In the genomic region with DNA sequence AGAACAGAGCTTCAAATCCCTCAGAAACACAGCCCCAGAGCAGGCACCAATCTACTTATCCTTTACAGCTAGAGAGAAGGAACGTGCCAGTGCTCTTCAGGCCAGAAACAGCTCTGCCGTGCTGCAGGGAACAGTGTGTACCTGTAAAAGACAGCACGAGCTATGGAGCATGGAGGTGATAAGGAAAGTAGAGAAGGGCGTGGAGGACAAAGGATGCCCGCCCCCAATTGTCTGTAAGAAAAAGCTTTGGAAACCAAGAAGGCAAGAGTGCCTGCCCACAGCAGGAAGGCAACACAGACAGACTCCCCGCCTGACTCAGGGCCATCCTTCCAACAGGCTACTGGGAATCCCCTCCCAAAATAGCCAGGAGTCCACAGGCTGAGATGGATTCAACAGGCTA, we compare ENCODE assay signal across 13 mouse cellular contexts.
DNase-seq lines count a peak whose midpoint lies in the region; ATAC-seq and TF ChIP-seq lines count a peak whose summit lies in the region.
"Had no signal": no experiment of that assay in that cellular context is flagged by ENCODE, and none has a peak within 500 bp of the region (broad histone marks: within the 10 kb centered on the region; RNA-seq: fewer than 3 reads in every experiment).

No protein-coding gene starts in this region.

- DNase-seq in midbrain, postnatal 0 days (ENCODE audit: low spot score), result no peak
- DNase-seq in heart, adult 11 months, result peak; percentile 96
- peak; percentile 54 for DNase-seq in lung, postnatal 25 days (ENCODE audit: low spot score)
- DNase-seq in embryo, embryonic 9.5 days (ENCODE audit: extremely low spot score), result no peak
- DNase-seq in left cerebral cortex, adult 9 months (ENCODE audit: low spot score in 2 of 2), result no peak

- no peaks in the 10 kb centered on the region for H3K4me1 ChIP-seq in midbrain, embryonic 15.5 days
- H3K4me1 ChIP-seq in midbrain, postnatal 0 days (ENCODE audit: insufficient read depth, low read length), result no peaks in the 10 kb centered on the region
- H3K4me1 ChIP-seq in heart, embryonic 16.5 days (ENCODE audit: control insufficient read depth, insufficient read depth, low read length), result peaks cover 36% of the 10 kb centered on the region

- no peak overlapping the region for H3K4me3 ChIP-seq in midbrain, embryonic 15.5 days
- H3K4me3 ChIP-seq in midbrain, postnatal 0 days (ENCODE audit: low read depth, low read length), result no peak overlapping the region
- no peak overlapping the region for H3K4me3 ChIP-seq in heart, embryonic 16.5 days (ENCODE audit: low read length)
- H3K4me3 ChIP-seq: embryonic facial prominence, embryonic 12.5 days; forebrain, embryonic 15.5 days; left cerebral cortex, adult 2 months; neural tube, embryonic 13.5 days had no signal

- H3K9me3 ChIP-seq in midbrain, embryonic 15.5 days, result no peaks in the 10 kb centered on the region
- no peaks in the 10 kb centered on the region for H3K9me3 ChIP-seq in midbrain, postnatal 0 days (ENCODE audit: low read length)
- H3K9me3 ChIP-seq in heart, embryonic 16.5 days (replicated peaks; ENCODE audit: control insufficient read depth, low read length), result no peaks in the 10 kb centered on the region
- H3K9me3 ChIP-seq: embryonic facial prominence, embryonic 12.5 days; forebrain, embryonic 15.5 days; neural tube, embryonic 13.5 days had no signal

- H3K4me2 ChIP-seq in midbrain, embryonic 15.5 days, result no peak overlapping the region
- H3K4me2 ChIP-seq in midbrain, postnatal 0 days (ENCODE audit: low read depth, low read length, poor library complexity, severe bottlenecking), result no peak overlapping the region
- peak overlapping the region; percentile 39; the same call in 1 of the 2 replicates for H3K4me2 ChIP-seq in heart, embryonic 16.5 days (ENCODE audit: low read depth, low read length)
- H3K4me2 ChIP-seq: embryonic facial prominence, embryonic 12.5 days; forebrain, embryonic 15.5 days; hindbrain, embryonic 14.5 days; neural tube, embryonic 13.5 days had no signal

- H3K9ac ChIP-seq in midbrain, embryonic 15.5 days, result no peak overlapping the region
- no peak overlapping the region for H3K9ac ChIP-seq in midbrain, postnatal 0 days (replicated peaks; ENCODE audit: low read length, poor library complexity, severe bottlenecking)
- peak overlapping the region; percentile 39; the same call in 1 of the 2 replicates for H3K9ac ChIP-seq in heart, embryonic 16.5 days (ENCODE audit: low read length)
- H3K9ac ChIP-seq: embryonic facial prominence, embryonic 12.5 days; forebrain, embryonic 15.5 days; hindbrain, embryonic 14.5 days; neural tube, embryonic 13.5 days had no signal

- no peaks in the 10 kb centered on the region for H3K36me3 ChIP-seq in midbrain, embryonic 15.5 days (replicated peaks)
- H3K36me3 ChIP-seq in midbrain, postnatal 0 days (ENCODE audit: insufficient read depth, low read length), result no peaks in the 10 kb centered on the region
- H3K36me3 ChIP-seq in heart, embryonic 16.5 days (ENCODE audit: control insufficient read depth, insufficient read depth), result no peaks in the 10 kb centered on the region
- H3K36me3 ChIP-seq: embryonic facial prominence, embryonic 12.5 days; forebrain, embryonic 15.5 days; neural tube, embryonic 13.5 days had no signal

- H3K27me3 ChIP-seq in midbrain, embryonic 15.5 days (replicated peaks), result no peaks in the 10 kb centered on the region
- no peaks in the 10 kb centered on the region for H3K27me3 ChIP-seq in midbrain, postnatal 0 days (ENCODE audit: insufficient read depth, low read length)
- H3K27me3 ChIP-seq in heart, embryonic 16.5 days (ENCODE audit: control insufficient read depth, insufficient read depth, low read length), result no peaks in the 10 kb centered on the region
- H3K27me3 ChIP-seq: embryonic facial prominence, embryonic 12.5 days; forebrain, embryonic 15.5 days; neural tube, embryonic 13.5 days had no signal

- H3K27ac ChIP-seq in midbrain, embryonic 15.5 days, result no peak overlapping the region
- H3K27ac ChIP-seq in midbrain, postnatal 0 days (ENCODE audit: low read depth, low read length), result no peak overlapping the region
- H3K27ac ChIP-seq in heart, embryonic 16.5 days (ENCODE audit: low read length), result peak overlapping the region; percentile 86
- H3K27ac ChIP-seq: embryonic facial prominence, embryonic 12.5 days; forebrain, embryonic 15.5 days; hindbrain, embryonic 14.5 days; kidney, postnatal 0 days; left cerebral cortex, adult 2 months; neural tube, embryonic 13.5 days had no signal

- TF ChIP-seq CTCF in midbrain, postnatal 0 days (IDR thresholded peaks at IDR 0.05), result no peak

- 32% methylated on average over 6 of the region's 6 CpGs for WGBS in midbrain, embryonic 15.5 days
- WGBS in midbrain, postnatal 0 days, result 33% methylated on average over 6 of the region's 6 CpGs
- 17% methylated on average over 6 of the region's 6 CpGs for WGBS in heart, embryonic 16.5 days

- 0 out of 2 replicates have a peak, but pooled peaks have one; percentile 19 for ATAC-seq in midbrain, embryonic 15.5 days (replicated peaks)
- ATAC-seq in midbrain, postnatal 0 days (ENCODE audit: low FRiP score), result no peak
- ATAC-seq in heart, embryonic 16.5 days (replicated peaks; ENCODE audit: extremely low read depth, insufficient read depth, low FRiP score), result peak; percentile 81
- ATAC-seq: forebrain, embryonic 15.5 days had no signal

Comparison
In these comparisons a context has a peak if more than half of its experiments do, and no peak if none do; other contexts are left out.
1. DNase-seq: peak in heart, adult 11 months (single experiment) and lung, postnatal 25 days (single experiment); none in midbrain, postnatal 0 days (single experiment), embryo, embryonic 9.5 days (single experiment) and left cerebral cortex, adult 9 months (0 of 2).